Comparison of ENCODE assay signal across 8 mouse cellular contexts in genomic region chr15:103502435-103503250, GRCm38 (mm10). TPM values are rescaled to one million over a fixed set of nuclear protein-coding genes. Genes with fewer than 3 reads are reported as not detected.
DNase-seq lines count a peak whose midpoint lies in the region; ATAC-seq and TF ChIP-seq lines count a peak whose summit lies in the region.

Gene Pde1b (plus strand): TSS chr15:103503034.

- no peaks in the 10 kb centered on the region for H3K36me3 ChIP-seq in C2C12 (ENCODE audit: control insufficient read depth, insufficient read depth)
- H3K36me3 ChIP-seq in forebrain, embryonic 10.5 days (replicated peaks), result no peaks in the 10 kb centered on the region
- H3K36me3 ChIP-seq in lung, embryonic 14.5 days (ENCODE audit: insufficient read depth), result no peaks in the 10 kb centered on the region
- H3K36me3 ChIP-seq in neural tube, embryonic 14.5 days (ENCODE audit: control insufficient read depth, insufficient read depth, low read length), result no peaks in the 10 kb centered on the region

- no peaks in the 10 kb centered on the region for H3K79me3 ChIP-seq in C2C12 (ENCODE audit: low read depth)

- no peaks in the 10 kb centered on the region for H3K9me3 ChIP-seq in forebrain, embryonic 10.5 days
- H3K9me3 ChIP-seq in lung, embryonic 14.5 days (ENCODE audit: low read depth, low read length), result no peaks in the 10 kb centered on the region
- no peaks in the 10 kb centered on the region for H3K9me3 ChIP-seq in neural tube, embryonic 14.5 days (ENCODE audit: control insufficient read depth, low read length)

- H3K4me2 ChIP-seq in lung, embryonic 14.5 days, result peak within 1 kb of the TSS; percentile 99
- peak within 1 kb of the TSS; percentile 72 for H3K4me2 ChIP-seq in neural tube, embryonic 14.5 days (ENCODE audit: low read depth, low read length)

- DNase-seq in forebrain, embryonic 10.5 days (ENCODE audit: extremely low spot score, low spot score), result peak; percentile 65
- peak in 1 of 2 experiments; percentile 48 for DNase-seq in layer of hippocampus, adult 8-10 months (ENCODE audit: low spot score in 2 of 2)
- DNase-seq in lung, embryonic 14.5 days, result peak; percentile 71
- DNase-seq in thymus, postnatal 0 days (ENCODE audit: low spot score), result peak; percentile 72

- WGBS in bone marrow, adult 2 months, result 2% methylated on average over 55 of the region's 63 CpGs
- 2% methylated on average over 56 of the region's 63 CpGs for WGBS in forebrain, embryonic 10.5 days
- under 1% methylated on average over 62 of the region's 63 CpGs for WGBS in lung, embryonic 14.5 days
- 1% methylated on average over 57 of the region's 63 CpGs for WGBS in neural tube, embryonic 14.5 days

- H3K27ac ChIP-seq in bone marrow, adult 2 months (ENCODE audit: control insufficient read depth, insufficient read depth, low read depth, low read length, poor library complexity), result no peak within 1 kb of the TSS
- H3K27ac ChIP-seq in forebrain, embryonic 10.5 days, result peak within 1 kb of the TSS; percentile 88
- H3K27ac ChIP-seq in lung, embryonic 14.5 days (ENCODE audit: low read depth), result no peak within 1 kb of the TSS
- peak within 1 kb of the TSS; percentile 74 for H3K27ac ChIP-seq in neural tube, embryonic 14.5 days (ENCODE audit: low read depth, low read length)

- H3K79me2 ChIP-seq in C2C12 (ENCODE audit: control insufficient read depth, insufficient read depth), result no peaks in the 10 kb centered on the region

- no peak within 1 kb of the TSS for H3K4me3 ChIP-seq in C2C12 (ENCODE audit: insufficient read depth, poor library complexity, severe bottlenecking)
- peak within 1 kb of the TSS; percentile 9 for H3K4me3 ChIP-seq in bone marrow, adult 2 months (replicated peaks; ENCODE audit: control insufficient read depth, low read depth, low read length)
- H3K4me3 ChIP-seq in forebrain, embryonic 10.5 days, result peak within 1 kb of the TSS; percentile 64
- H3K4me3 ChIP-seq in lung, embryonic 14.5 days (ENCODE audit: low read depth, low read length), result peak within 1 kb of the TSS; percentile 52
- H3K4me3 ChIP-seq in neural tube, embryonic 14.5 days (ENCODE audit: low read depth, low read length), result peak within 1 kb of the TSS; percentile 68

- peak within 1 kb of the TSS; percentile 59 for H3ac ChIP-seq in C2C12 (ENCODE audit: control insufficient read depth, insufficient read length, low read depth)

- TF ChIP-seq CTCF in C2C12 (IDR thresholded peaks at IDR 0.05; ENCODE audit: control insufficient read depth, insufficient read depth, insufficient read length), result no peak
- no peak for TF ChIP-seq CTCF in bone marrow, adult 2 months (IDR thresholded peaks at IDR 0.05; ENCODE audit: control insufficient read depth, insufficient read depth, low read length)
- TF ChIP-seq CTCF in lung, embryonic 14.5 days (IDR thresholded peaks at IDR 0.05; ENCODE audit: low read depth), result no peak

- TF ChIP-seq POLR2A in bone marrow, adult 2 months (IDR thresholded peaks at IDR 0.05; ENCODE audit: borderline replicate concordance, control insufficient read depth, low read depth, low read length), result no peak

- peaks cover 19% of the 10 kb centered on the region for H3K27me3 ChIP-seq in C2C12 (ENCODE audit: control insufficient read depth, insufficient read depth, insufficient read length)
- peaks cover 83% of the 10 kb centered on the region for H3K27me3 ChIP-seq in forebrain, embryonic 10.5 days (ENCODE audit: poor library complexity, severe bottlenecking)
- H3K27me3 ChIP-seq in lung, embryonic 14.5 days (ENCODE audit: insufficient read depth, low read length), result peaks cover 29% of the 10 kb centered on the region
- H3K27me3 ChIP-seq in neural tube, embryonic 14.5 days (ENCODE audit: control insufficient read depth, insufficient read depth, low read length), result no peaks in the 10 kb centered on the region

- peak within 1 kb of the TSS; percentile 49 for H3K9ac ChIP-seq in lung, embryonic 14.5 days
- H3K9ac ChIP-seq in neural tube, embryonic 14.5 days (replicated peaks; ENCODE audit: low read depth, low read length), result peak within 1 kb of the TSS; percentile 85

- H3K4me1 ChIP-seq in bone marrow, adult 2 months (ENCODE audit: control insufficient read depth, insufficient read depth, low read length), result no peaks in the 10 kb centered on the region; the same call in 1 of the 2 replicates
- H3K4me1 ChIP-seq in forebrain, embryonic 10.5 days, result peaks cover 43% of the 10 kb centered on the region
- no peaks in the 10 kb centered on the region for H3K4me1 ChIP-seq in lung, embryonic 14.5 days (ENCODE audit: insufficient read depth)
- H3K4me1 ChIP-seq in neural tube, embryonic 14.5 days (ENCODE audit: control insufficient read depth, insufficient read depth, low read length), result peaks cover 26% of the 10 kb centered on the region

- peak; percentile 67 to 75 for ATAC-seq in hematopoietic stem cell, adult 5-6 weeks (replicated peaks in 1 of 2; ENCODE audit: insufficient read depth in 1 of 2, low FRiP score in 2 of 2, low TSS enrichment in 1 of 2, low read depth in 1 of 2, poor library complexity in 2 of 2, severe bottlenecking in 2 of 2)
- peak; percentile 93 for ATAC-seq in lung, embryonic 14.5 days (ENCODE audit: insufficient read depth)
- ATAC-seq in neural tube, embryonic 14.5 days (ENCODE audit: low read depth), result peak; percentile 88

TF ChIP-seq in C2C12, 6 proteins besides CTCF, POLR2A, EP300 and RAD21:
- TF ChIP-seq FOSL1 (IDR thresholded peaks at IDR 0.05; ENCODE audit: insufficient read depth, low read length, poor library complexity, severe bottlenecking) (no peak), MAX (IDR thresholded peaks at IDR 0.05) (no peak), USF1 (IDR thresholded peaks at IDR 0.05; ENCODE audit: low read depth) (no peak), MYOD1 (IDR thresholded peaks at IDR 0.05; ENCODE audit: control insufficient read depth, insufficient read length, low read depth) (no peak), MYOG (IDR thresholded peaks at IDR 0.05; ENCODE audit: control insufficient read depth, extremely low read depth, insufficient read length) (no peak)
TF ChIP-seq in C2C12: peak in this region for 0.

RNA-seq across cellular contexts. Expression of gene Pde1b, which starts in this region (rescaled TPM):
- 1.6 TPM for polyA plus RNA-seq in C2C12 (2012; fragmentation: generic; extraction: Trizol)
- polyA plus RNA-seq in bone marrow, adult 2 months (2011; ENCODE audit: insufficient read depth, insufficient read length, low replicate concordance, missing spikeins), result 15.2 and 32.6 TPM in 2 replicates
- 19.1 and 19.6 TPM in 2 replicates for polyA plus RNA-seq in forebrain, embryonic 10.5 days (2016; fragmentation: Nextera tagmentation; extraction: Ambion mirVana)
- total RNA-seq in hematopoietic stem cell, adult 5-6 weeks (2017), result 5.8 and 7.5 TPM in 2 replicates
- 100 to 1,000 TPM in 3 of 4 experiments, 10 to 100 TPM in 1; 99.3 to 111 (median 103) TPM for total RNA-seq in layer of hippocampus, adult 8-10 months (2022)
- 1.8 and 2.5 TPM in 2 replicates for polyA plus RNA-seq in lung, embryonic 14.5 days (2014; fragmentation: Nextera tagmentation; extraction: Ambion mirVana)
- polyA plus RNA-seq in neural tube, embryonic 14.5 days (2014; fragmentation: Nextera tagmentation; extraction: Ambion mirVana), result 99.0 and 99.6 TPM in 2 replicates
- polyA plus RNA-seq in thymus, postnatal 0 days (2015; fragmentation: Nextera tagmentation; extraction: Ambion mirVana), result 2.6 and 3.6 TPM in 2 replicates

Comparison
In these comparisons a context has a peak if more than half of its experiments do, and no peak if none do; other contexts are left out.
1. RNA of gene Pde1b (total RNA-seq): 99.3 to 111 TPM in layer of hippocampus, adult 8-10 months; 5.8 to 7.5 TPM in hematopoietic stem cell, adult 5-6 weeks; every median in the first group is over 10 times any median in the second.
2. H3K27ac ChIP-seq: peak in forebrain, embryonic 10.5 days (single experiment) and neural tube, embryonic 14.5 days (single experiment); none in bone marrow, adult 2 months (single experiment) and lung, embryonic 14.5 days (single experiment).
3. Peak in every context shown above with its lines, with median percentiles within 50 percentile points of each other: ATAC-seq.